21 mouse cellular contexts compared by ENCODE assay signal in the genomic region with DNA sequence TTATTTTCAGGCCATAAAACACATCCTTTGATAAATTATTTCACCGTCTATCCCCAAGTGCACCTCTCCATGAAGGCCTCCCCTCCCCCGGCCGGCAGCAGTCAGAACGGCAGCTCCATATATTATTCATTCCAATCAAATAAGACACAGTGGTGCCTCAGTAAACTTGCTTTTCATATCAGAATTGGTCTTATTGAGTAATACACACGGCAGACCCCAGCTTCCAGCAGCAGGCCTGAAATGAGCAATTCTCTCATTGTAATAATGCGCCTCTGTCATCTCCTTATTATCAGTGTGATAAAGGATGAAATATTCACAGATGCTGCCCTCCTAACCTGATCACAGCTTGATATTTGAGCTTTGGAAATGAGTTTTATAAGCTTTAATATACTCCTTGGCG.
"Had no signal": no experiment of that assay in that cellular context is flagged by ENCODE, and none has a peak within 500 bp of the region (broad histone marks: within the 10 kb centered on the region; RNA-seq: fewer than 3 reads in every experiment).

No protein-coding gene starts in this region.

- H3K9me3 ChIP-seq: limb, embryonic 10.5 days; limb, embryonic 13.5 days; liver, embryonic 12.5 days; liver, embryonic 15.5 days; lung, embryonic 15.5 days; neural tube, embryonic 13.5 days; stomach, embryonic 15.5 days had no signal

- H3K36me3 ChIP-seq: limb, embryonic 10.5 days; limb, embryonic 13.5 days; liver, embryonic 12.5 days; liver, embryonic 15.5 days; lung, embryonic 15.5 days; neural tube, embryonic 13.5 days; stomach, embryonic 15.5 days had no signal

- H3K4me2 ChIP-seq: limb, embryonic 13.5 days; liver, embryonic 12.5 days; liver, embryonic 15.5 days; lung, embryonic 15.5 days; neural tube, embryonic 13.5 days; stomach, embryonic 15.5 days had no signal

- H3K27me3 ChIP-seq: limb, embryonic 13.5 days; liver, embryonic 12.5 days; liver, embryonic 15.5 days; lung, embryonic 15.5 days; neural tube, embryonic 13.5 days; stomach, embryonic 15.5 days had no signal

- H3K27ac ChIP-seq: kidney, postnatal 0 days; layer of hippocampus, adult 2 months; limb, embryonic 10.5 days; limb, embryonic 13.5 days; liver, embryonic 12.5 days; liver, embryonic 15.5 days; lung, embryonic 15.5 days; neural tube, embryonic 13.5 days; stomach, embryonic 15.5 days had no signal

- H3K4me1 ChIP-seq: limb, embryonic 13.5 days; liver, embryonic 12.5 days; liver, embryonic 15.5 days; lung, embryonic 15.5 days; stomach, embryonic 15.5 days had no signal

- H3K9ac ChIP-seq: limb, embryonic 13.5 days; liver, embryonic 12.5 days; liver, embryonic 15.5 days; lung, embryonic 15.5 days; neural tube, embryonic 13.5 days; stomach, embryonic 15.5 days had no signal

- H3K4me3 ChIP-seq: layer of hippocampus, adult 2 months; limb, embryonic 10.5 days; limb, embryonic 13.5 days; liver, embryonic 12.5 days; liver, embryonic 15.5 days; lung, embryonic 15.5 days; myocyte; neural tube, embryonic 13.5 days; stomach, embryonic 15.5 days had no signal

- DNase-seq: kidney, adult 2 months; kidney, postnatal 25 days; layer of hippocampus, adult 9-11 months; liver; lung, adult 18-20 months; lung, postnatal 10 days; lung, postnatal 4 days; retina, postnatal 1 day; right cerebral cortex, postnatal 25 days; spleen, adult 18-20 months; thymus, postnatal 25 days had no signal

- ATAC-seq: liver, embryonic 12.5 days had no signal
